Mouse (Mus musculus): ENCODE measurements around the gene Madcam1.

The Madcam1 gene

GRCm38 (mm10) chr10:79664131-79664665, at the start of gene Madcam1:
Madcam1 (plus strand) TSS chr10:79664559.
- in situ Hi-C loops (cut with MboI, MseI): no loop called here

DNA sequence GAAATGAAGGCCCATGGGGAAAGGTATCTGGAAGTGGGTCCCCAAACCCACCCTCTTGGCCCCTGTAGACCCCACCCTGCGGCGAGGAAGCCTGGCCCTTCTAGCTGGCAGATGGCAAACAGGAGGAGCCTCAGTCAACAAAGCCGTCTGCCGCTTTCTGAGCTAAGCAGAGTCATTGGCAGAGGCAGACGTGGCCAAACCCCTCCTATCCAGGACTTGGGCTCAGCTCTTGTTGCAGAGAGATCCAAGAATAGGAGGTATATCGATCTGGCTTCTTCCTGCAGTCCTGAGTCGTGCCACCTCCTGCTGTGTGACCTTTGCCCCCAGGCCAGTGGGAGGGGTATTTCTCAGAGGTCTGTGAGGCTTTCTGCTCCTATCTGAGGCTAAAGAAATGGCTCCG, 48.5 kb upstream of the Madcam1 start:
- in situ Hi-C loops (cut with MboI, MseI): no loop called here

GRCm38 (mm10) chr10:79616376-79616775, 48.0 kb upstream of the Madcam1 start:
- in situ Hi-C loops (cut with MboI, MseI): no loop called here

DNA sequence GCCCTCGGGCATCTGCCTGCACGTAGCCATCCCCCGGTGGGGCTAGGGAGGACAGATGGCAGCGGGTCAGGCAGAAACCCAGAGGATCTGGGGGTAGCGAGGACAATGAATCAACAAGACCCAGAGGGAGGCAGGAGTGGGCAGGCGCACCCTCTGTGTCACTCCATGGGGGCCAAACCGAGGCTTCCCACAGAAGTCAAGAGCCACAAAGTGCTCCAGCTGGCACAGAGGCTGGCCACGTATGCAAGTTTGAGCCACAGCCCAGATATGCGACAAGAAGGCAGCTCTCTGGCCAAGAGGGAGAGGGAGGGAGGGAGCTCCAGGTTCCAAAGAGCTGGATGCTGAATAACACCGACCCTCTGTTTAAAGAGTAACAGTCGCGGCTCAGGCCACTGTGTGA, 40.4 kb upstream of the Madcam1 start:
- in situ Hi-C loops (cut with MboI, MseI): no loop called here

GRCm38 (mm10) chr10:79625398-79625797, 39.0 kb upstream of the Madcam1 start:
- in situ Hi-C loops (cut with MboI, MseI): no loop called here

DNA sequence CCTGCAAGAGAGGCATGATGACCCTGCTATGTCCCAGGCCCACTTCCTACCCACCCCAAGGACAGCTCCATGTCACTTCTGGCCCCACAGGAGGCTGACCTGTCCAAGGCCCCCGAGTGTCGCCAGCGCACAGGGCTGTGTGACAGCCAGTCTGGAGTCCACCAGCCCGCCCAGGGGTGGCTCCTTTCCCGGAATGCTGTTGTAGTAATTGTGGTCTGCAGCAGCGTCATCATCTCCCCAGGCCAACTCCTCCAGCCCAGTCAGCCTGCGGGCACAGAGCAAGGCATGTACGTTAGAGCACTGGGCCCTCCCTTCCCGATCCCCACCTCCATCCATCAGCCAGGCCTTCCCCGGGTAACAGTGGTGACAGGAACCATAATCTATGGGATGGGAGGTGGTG, 38.2 kb upstream of the Madcam1 start:
- in situ Hi-C loops (cut with MboI, MseI): no loop called here

DNA sequence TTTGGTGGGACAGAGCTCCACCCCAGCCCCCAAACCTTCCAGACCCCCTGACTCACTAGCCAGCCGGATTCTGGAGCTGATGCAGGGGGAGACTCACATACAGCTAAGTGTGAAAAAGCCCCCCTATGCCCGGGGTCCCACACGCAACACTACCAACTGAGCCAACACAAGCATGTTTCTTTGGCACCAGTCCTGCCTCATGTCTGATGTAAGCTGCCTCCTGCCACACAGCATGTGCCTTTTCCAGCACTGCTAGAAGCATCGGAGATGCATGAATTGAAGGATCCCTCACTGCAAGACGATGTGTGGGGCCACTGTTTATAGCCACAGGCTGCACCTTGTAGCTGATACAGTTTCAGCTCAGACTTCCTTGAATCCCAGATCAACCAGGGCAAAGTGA, 36.0 kb upstream of the Madcam1 start:
- in situ Hi-C loops (cut with MboI, MseI): no loop called here

DNA sequence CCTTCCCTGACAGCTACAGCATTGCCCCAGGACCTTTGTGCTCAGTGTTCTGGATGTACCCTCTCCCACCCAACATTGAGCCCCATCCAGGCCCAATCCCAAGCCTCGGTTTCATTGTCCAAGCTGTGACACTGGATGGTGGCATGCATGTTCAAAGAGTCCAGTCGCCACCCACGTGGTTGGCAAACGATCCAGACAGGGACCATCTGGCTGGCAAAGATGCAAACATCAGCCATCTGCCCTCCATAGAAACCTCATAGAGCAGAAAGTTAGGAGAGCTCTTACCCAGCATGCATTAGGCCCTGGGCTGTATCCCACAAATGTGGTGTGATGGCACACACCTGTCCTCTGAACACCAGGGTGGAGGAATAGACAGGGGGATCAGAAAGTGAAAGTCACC, 32.9 kb upstream of the Madcam1 start:
- in situ Hi-C loops (cut with MboI, MseI): no loop called here

DNA sequence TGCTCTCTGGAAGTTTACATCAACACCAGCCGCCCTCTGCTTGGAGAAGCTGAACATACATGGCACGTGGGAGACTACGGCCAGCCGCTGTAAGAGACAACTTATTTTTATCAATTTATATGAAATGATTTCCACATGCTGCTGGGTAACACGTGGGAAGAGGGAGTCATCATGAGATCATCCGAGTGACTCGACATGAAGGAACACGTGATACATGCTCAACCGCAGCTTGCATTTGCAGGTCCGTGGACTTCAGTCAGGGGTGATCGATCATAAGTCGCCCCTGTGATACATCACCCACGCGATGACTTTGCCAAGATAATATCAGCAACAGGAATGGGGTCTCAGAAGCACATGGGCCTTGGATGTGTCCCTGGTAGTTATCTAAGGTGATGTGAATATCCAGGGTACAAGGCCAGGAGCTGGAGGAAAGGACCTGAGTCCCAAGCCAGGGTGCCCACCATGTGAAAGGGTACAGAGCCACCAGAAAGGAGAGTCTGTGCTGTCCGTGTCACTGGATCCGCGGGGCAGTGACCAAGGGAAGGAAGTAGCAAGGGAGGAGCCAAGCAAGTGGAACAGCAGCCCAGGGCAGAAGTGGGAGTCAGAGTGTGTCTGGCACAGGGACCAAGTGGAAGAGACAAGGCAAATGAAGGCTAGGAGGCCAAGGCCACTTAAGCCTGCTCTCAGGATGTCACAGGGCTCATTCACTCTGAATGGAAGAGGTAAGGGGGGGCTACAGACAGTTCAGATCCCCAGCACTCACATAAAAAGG, 31.2 kb upstream of the Madcam1 start:
- in situ Hi-C loops (cut with MboI, MseI): no loop called here

DNA sequence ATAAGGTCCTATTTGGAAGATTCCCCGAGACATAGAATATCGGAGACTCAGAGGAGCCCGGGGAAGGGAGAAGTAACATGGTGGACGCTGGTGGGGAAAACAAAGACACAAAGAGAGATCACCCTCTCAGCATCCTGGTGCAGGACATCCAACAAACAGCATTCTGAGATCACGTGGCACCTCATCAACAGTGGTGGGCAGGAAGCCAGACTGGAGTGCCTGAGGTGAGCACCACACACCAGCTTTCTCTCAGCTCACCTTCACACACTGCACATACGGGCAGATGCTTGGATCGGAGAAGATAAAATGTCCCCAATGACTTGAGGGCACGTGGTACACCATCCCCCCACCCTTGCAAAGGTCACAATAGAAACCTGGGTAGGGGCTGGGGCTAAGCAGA, 28.1 kb upstream of the Madcam1 start:
- in situ Hi-C loops (cut with MboI, MseI): no loop called here

DNA sequence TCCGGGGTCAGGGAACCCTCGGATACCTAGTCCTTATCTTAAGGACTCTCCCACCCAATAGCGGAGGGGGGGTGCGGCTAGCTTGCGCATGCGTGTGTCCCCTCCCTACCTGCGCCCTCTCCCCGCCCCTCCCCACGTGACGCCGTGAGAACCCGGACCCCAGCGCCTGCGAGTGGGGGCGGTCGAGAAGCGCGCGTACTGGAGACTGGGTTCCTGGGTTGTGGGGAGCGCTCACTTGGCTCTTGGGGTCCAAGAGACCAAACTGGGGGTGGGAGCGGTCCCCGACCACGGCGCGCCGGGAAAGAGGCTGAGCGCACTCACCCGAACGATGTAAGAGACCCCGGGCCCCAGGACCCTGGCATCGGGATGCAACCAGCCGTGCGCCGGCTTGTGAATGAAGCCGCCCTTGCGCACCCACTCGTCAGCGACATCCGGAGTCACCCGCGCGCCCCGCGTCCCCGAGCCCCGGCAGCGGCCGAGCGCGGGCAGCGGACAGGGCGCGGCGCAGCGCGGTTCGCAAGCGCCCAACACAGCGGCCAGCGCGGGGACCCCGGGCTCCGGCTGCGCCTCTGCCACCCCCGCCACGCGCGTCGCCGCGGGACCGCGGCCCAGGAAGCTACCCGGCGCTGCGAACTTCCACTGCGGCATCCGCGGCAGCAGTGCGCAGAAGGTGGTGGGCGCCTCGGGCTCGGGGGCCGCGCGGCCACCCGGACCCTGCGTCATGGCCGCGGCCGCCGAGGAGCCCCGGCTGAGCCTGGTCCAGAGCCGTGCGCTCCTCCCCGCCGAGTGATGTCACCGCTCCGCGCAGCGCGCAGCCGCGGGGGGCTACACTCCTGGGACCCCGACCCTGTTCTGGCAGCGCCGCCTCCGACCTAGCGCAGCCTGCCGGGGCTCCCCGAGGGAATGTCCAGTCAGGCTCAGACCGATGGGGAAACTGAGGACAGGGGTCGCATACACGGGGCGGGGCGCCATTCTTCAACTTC, 26.9 kb upstream of the Madcam1 start, which contains the start of gene Shc2:
TSS of gene Shc2 (minus strand) at position 791 of the 983 bp plus-strand sequence.
- in situ Hi-C loops (cut with MboI, MseI): no loop called here

DNA sequence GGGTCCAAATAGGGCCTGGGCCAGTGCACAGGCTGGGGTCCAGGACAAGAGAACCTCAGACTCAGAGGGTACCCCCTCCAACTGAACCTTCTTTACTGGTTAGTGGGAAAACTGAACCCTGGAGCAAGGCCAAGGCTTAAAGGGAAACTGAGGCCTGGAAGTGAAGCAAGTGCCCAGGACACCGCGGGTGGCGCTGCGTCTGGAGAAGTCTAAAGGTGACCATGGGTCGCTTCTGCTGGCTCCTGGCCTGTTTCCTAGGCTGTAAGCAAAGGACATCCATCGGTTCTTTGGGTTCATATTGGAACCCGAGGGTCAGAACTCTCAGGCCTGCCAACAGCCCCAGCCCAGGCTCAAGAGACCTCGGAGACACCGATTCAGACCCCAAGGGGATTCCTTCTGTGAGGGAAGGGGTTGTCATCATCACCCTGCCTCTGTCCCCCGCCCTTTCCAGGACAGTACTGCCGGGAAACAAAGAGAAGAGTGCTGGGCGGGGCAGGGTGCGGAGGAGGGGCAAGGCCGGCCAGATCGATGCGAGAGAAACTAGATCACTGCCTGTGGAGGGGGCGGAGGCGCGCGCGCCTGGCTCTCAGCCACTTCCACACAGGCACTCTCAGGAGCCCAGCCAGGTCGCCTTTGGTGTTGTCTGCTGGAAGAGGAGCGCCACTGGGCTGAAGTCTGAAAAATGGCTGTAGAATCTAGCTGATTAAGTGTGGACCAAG, 25.7 kb upstream of the Madcam1 start:
- in situ Hi-C loops (cut with MboI, MseI): no loop called here

- in situ Hi-C loops (cut with MboI, MseI): loop anchor here (5.0 kb wide), 1 partner anchor 53 kb away; no protein-coding TSS in a partner anchor
Measured at GRCm38 (mm10) chr10:79645711-79646110, 18.6 kb upstream of the Madcam1 start, which contains the start of gene Odf3l2. Odf3l2 (minus strand) TSS chr10:79645738.

DNA sequence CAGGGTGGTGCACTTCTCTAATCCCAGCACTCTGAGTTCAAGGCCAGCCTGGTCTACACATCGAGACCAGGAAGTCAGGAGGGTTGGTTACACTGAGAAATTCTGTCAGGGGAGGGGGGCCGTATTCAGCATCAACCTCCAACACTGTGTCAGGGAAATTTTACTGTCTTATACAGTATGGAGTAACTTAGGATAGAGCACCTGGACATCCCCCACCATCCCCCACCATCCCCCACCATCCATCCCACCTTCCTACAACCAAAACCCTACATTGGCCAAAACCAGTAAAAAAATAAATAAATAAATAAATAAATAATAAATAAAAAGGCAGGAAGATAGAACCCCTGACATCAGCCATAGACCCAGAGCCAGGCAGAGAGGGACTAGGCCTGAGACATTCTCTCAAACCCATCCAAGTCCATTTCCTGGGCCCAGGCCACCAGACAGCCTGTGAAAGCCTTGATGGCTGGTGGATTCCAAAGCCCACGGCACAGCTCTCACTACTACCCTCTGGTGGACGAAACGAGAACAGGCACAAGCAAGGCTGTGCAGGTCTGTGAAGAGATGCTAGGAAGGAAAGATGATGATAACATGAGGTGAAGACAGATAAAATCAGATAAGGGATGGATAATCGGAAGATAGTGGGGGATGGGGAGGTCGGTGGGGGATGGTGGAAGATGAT, 15.1 kb upstream of the Madcam1 start:
- in situ Hi-C loops (cut with MboI, MseI): loop anchor here (5.0 kb wide), 1 partner anchor 57 kb away; no protein-coding TSS in a partner anchor

- in situ Hi-C loops (cut with MboI, MseI): loop anchor here (10.0 kb wide), 1 partner anchor 668 kb away; the partner anchor contains the start of gene Olfr1352
Measured at GRCm38 (mm10) chr10:79652789-79653188, 11.6 kb upstream of the Madcam1 start.

DNA sequence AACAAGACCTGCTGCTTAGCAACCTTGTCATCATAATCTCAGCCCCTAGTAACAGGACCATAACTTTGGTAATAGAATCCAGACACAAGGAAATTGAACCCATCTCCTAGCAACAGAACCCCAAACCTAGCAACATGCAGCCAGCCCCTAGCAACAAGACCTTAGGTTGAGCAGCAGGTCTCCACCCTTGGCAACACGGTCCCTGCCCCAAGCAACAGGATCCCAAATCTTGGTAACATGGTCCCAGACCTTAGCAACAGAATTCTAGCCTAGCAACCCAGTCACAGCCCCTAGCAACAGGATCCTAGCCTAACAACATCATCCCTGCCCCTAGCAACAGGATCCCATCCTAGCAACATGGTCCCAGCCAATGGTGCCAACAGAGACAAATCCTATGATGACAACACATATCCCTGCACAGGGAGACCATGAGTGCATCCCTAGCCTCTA, 9.4 kb upstream of the Madcam1 start:
- in situ Hi-C loops (cut with MboI, MseI): loop anchor here (10.0 kb wide), 1 partner anchor 670 kb away; the partner anchor contains the start of gene Olfr1352

GRCm38 (mm10) chr10:79658829-79659228, 5.5 kb upstream of the Madcam1 start:
- in situ Hi-C loops (cut with MboI, MseI): loop anchor here (10.0 kb wide), 1 partner anchor 674 kb away; the partner anchor contains the start of gene Olfr1352

- in situ Hi-C loops (cut with MboI, MseI): no loop called here
Measured at GRCm38 (mm10) chr10:79660298-79660697, 4.1 kb upstream of the Madcam1 start.

GRCm38 (mm10) chr10:79661861-79662260, 2.5 kb upstream of the Madcam1 start:
- in situ Hi-C loops (cut with MboI, MseI): no loop called here

GRCm38 (mm10) chr10:79665051-79665450, 692 bp downstream of the Madcam1 start:
- in situ Hi-C loops (cut with MboI, MseI): no loop called here
